Mouse (Mus musculus) heart, postnatal 0 days (tissue): ENCODE results near the gene Zfp704.

Experiments used
- CTCF ChIP-seq: IDR thresholded peaks from 2 replicates; pipeline ENCODE4 v1.5.1; 2016; ENCODE audit warnings: antibody characterized with exemption, control low read depth, low read depth
- EP300 ChIP-seq: IDR thresholded peaks from 2 replicates; pipeline ENCODE4 v1.6.1; 2016; ENCODE audit warnings: antibody characterized with exemption, low read depth

- TF ChIP-seq EP300 (peak; percentile 84; the same call in 1 of the 2 replicates), CTCF (no peak)
Measured at GRCm38 (mm10) chr3:9520051-9520727, 89.7 kb downstream of the Zfp704 start.
